Mouse (Mus musculus) small intestine, adult 2 months (tissue): ENCODE results near the gene Pitpnc1.

Source experiments
- CTCF ChIP-seq: fragments of 200-500 bp; IDR thresholded peaks from 2 replicates; pipeline ENCODE4 v1.5.1; 2012; ENCODE audit warnings: low read depth, mild to moderate bottlenecking, control low read depth, inconsistent platforms, low read length, moderate library complexity, mixed read lengths; ENCODE audit not compliant: insufficient replicate concordance, insufficient read length; ENCODE audit errors: extremely low read depth
- POLR2A ChIP-seq: fragments of 200-500 bp; IDR thresholded peaks from 2 replicates; pipeline ENCODE4 v1.6.1; 2012; ENCODE audit warnings: low read depth, mild to moderate bottlenecking, control low read depth, inconsistent platforms, low read length, moderate library complexity

DNA sequence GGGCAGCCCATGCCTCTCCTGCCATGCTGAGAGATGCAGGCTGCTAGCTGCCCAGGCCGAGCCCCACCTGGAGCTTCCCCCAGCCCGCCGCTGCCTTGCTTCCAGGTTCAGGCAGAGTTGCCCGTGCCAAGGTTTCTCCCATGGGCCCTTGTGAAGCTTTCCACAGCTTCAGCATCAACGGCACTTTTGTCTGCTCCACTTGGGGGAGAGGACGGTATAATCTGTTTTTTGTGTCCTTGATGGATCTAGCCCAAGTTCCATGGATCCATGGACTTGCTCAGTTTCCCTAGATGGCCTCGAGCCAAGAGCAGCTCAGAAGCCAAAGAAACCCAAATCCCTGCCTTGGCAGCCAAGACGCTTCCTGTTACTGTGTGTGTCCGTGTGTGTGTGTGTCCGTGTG is 42.5 kb upstream of the Pitpnc1 start:
- TF ChIP-seq CTCF (no peak), POLR2A (no peak)
